Mouse (Mus musculus) common myeloid progenitor, adult 5-6 weeks (primary cell): Measurements from ENCODE around the gene Pdzd4. TPM values are rescaled to one million over a fixed set of nuclear protein-coding genes. Genes with fewer than 3 reads are reported as not detected.

ENCODE experiments used
- ATAC-seq: replicated peaks from 2 replicates; pipeline ENCODE4 v1.8.0; 2016; ENCODE audit warnings: low read depth, mild to moderate bottlenecking, moderate TSS enrichment, inconsistent platforms; ENCODE audit not compliant: poor library complexity, severe bottlenecking
- total RNA-seq: library from RNA; stranded (forward); fragments of 200-1000, 187-1606 nt; gene quantifications from 2 replicates; pipeline ENCODE4 v1.2.3, GENCODE M21; 2017

Gene Pdzd4
- total RNA-seq, 1 experiment from 2014 or later, result 3.7 TPM

GRCm38 (mm10) chrX:73786364-73787224 lies 38.2 kb downstream of the Pdzd4 start, which contains the start of the genes Idh3g and Ssr4:
Gene Idh3g, minus strand, starts transcription at chrX:73786897.
Gene Ssr4, plus strand, starts transcription at chrX:73787028.
- ATAC-seq, result peak; percentile 91

DNA sequence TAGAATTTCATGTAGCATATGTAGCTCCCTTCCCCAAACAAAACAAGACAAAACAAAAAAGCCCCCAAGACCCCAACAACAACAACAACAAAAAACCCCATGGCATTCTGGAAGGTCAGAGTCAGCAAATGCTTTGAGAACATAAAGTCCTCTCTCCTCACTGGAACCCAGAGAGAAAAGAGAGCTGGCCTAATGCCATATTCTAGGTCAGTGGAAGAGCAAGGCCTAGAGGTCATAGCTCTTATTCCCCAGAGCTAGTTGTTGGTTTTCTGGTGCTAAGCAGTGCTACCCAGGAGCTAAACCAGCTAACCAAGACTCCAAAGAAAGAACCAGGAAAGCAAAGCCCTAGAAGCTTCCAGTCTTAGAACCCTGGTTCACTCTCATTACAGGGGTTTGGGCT lies 39.1 kb downstream of the Pdzd4 start:
- no peak for ATAC-seq

GRCm38 (mm10) chrX:73782227-73782626 lies 42.5 kb downstream of the Pdzd4 start:
- ATAC-seq, result no peak

- ATAC-seq, result no peak
These were observed 49.8 kb downstream of the Pdzd4 start for GRCm38 (mm10) chrX:73774802-73775483.

GRCm38 (mm10) chrX:73774168-73774760 lies 50.5 kb downstream of the Pdzd4 start, which contains the start of gene Srpk3:
Gene Srpk3, plus strand, starts transcription at chrX:73774405.
- peak; percentile 39; the same call in 1 of the 2 replicates for ATAC-seq

- ATAC-seq, result peak; percentile 58; the same call in 1 of the 2 replicates
These were observed 57.5 kb downstream of the Pdzd4 start for GRCm38 (mm10) chrX:73767267-73767666.

DNA sequence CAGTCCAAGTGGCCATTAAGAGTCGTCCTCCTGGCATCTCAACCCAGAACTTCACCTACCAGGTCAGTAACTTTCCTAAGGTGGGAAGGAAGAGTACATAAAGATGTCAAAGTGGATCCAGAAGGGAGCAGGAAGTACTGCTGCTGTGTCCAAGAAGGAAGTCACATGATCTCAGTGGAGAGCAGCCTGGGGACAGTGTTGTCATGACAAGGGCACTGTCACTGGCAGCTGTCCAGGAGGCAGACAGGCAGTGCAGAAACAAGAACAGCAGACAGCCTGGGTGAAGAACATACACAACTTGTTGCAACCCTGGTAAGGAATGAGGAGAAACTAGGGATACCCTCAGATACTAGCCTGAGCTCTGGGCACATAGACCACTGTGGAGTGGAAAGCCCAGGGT lies 59.5 kb downstream of the Pdzd4 start:
- ATAC-seq, result peak; percentile 64

DNA sequence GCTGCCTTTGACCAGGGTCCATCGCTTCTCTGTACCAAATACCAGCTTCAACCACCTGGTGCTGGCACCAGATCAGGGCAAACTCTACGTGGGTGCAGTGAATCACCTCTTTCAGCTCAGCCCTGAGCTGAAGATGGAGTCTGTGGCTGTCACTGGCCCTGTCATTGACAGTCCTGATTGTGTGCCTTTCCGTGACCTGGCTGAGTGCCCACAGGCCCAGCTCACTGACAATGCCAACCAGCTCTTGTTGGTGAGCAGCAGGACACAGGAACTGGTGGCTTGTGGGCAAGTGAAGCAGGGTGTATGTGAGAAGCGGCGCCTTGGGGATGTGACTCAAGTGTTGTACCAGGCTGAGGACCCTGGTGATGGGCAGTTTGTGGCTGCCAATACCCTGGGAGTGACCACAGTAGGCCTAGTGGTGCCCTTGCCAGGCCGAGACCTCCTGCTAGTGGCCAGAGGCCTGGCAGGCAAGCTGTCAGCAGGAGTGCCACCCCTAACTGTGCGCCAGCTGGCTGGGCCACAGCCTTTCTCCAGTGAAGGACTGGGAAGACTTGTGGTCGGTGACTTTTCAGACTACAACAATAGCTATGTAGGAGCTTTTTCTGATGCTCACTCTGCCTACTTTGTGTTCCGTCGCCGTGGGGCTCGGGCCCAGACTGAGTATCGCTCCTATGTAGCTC lies 66.0 kb downstream of the Pdzd4 start:
- peak; percentile 44; the same call in 1 of the 2 replicates for ATAC-seq

GRCm38 (mm10) chrX:73756334-73757140 lies 68.2 kb downstream of the Pdzd4 start, which contains the start of gene Plxnb3:
Gene Plxnb3, plus strand, starts transcription at chrX:73757090.
- ATAC-seq, result no peak

DNA sequence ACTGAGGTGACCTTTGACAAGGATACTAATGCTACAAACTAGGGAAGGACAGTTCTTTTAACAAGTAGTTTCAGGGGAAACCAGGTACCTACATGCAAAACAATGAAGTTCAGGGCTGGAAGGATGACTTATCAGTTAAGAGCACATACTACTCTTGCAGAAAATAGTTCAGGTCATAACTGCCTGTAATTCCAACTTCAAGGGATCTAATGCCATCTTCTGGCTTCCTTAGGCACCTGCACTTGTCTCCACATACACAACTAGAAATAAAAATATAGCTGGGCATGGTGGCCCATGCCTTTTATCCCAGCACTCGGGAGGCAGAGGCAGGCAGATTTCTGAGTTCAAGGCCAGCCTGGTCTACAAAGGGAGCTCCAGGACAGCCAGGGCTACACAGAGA lies 75.8 kb downstream of the Pdzd4 start:
- ATAC-seq, result no peak

GRCm38 (mm10) chrX:73744774-73745481 lies 79.8 kb downstream of the Pdzd4 start:
- no peak for ATAC-seq

Other genes starting within 250 kb of the Pdzd4 start
- 0.78 and 1.0 TPM in 2 replicates for gene Dusp9, start 185.6 kb downstream of the Pdzd4 start, total RNA-seq
- 0.18 and 2.0 TPM in 2 replicates for gene Pnck, start 164.9 kb downstream of the Pdzd4 start, total RNA-seq
- gene Slc6a8, start 151.8 kb downstream of the Pdzd4 start, total RNA-seq, result 0.15 and 0.50 TPM in 2 replicates
- 169 and 218 TPM in 2 replicates for gene Bcap31, start 108.8 kb downstream of the Pdzd4 start, total RNA-seq
- gene Abcd1, start 108.4 kb downstream of the Pdzd4 start, total RNA-seq, result 12.0 and 16.9 TPM in 2 replicates
- gene Plxnb3, start 67.9 kb downstream of the Pdzd4 start, total RNA-seq, result 0.34 TPM in 1 of 2 replicates, not detected in the other
- not detected in 2 replicates for gene Srpk3, start 50.6 kb downstream of the Pdzd4 start, total RNA-seq
- 218 and 225 TPM in 2 replicates for gene Idh3g, start 38.1 kb downstream of the Pdzd4 start, total RNA-seq
- gene Ssr4, start 37.9 kb downstream of the Pdzd4 start, total RNA-seq, result 150 and 166 TPM in 2 replicates
- 0.23 TPM in 1 of 2 replicates, not detected in the other for gene Avpr2, start 67.1 kb upstream of the Pdzd4 start, total RNA-seq
- 0.37 and 1.4 TPM in 2 replicates for gene L1cam, start 71.1 kb upstream of the Pdzd4 start, total RNA-seq
- gene Arhgap4, start 96.9 kb upstream of the Pdzd4 start, total RNA-seq, result 22.7 and 28.2 TPM in 2 replicates
- 108 and 152 TPM in 2 replicates for gene Naa10, start 97.0 kb upstream of the Pdzd4 start, total RNA-seq
- gene Renbp, start 105.9 kb upstream of the Pdzd4 start, total RNA-seq, result 10.2 and 14.4 TPM in 2 replicates
- gene Hcfc1, start 141.4 kb upstream of the Pdzd4 start, total RNA-seq, result 73.4 and 91.9 TPM in 2 replicates
- gene Irak1, start 198.9 kb upstream of the Pdzd4 start, total RNA-seq, result 42.8 and 54.9 TPM in 2 replicates